13 mouse cellular contexts compared by ENCODE assay signal in the genomic region with DNA sequence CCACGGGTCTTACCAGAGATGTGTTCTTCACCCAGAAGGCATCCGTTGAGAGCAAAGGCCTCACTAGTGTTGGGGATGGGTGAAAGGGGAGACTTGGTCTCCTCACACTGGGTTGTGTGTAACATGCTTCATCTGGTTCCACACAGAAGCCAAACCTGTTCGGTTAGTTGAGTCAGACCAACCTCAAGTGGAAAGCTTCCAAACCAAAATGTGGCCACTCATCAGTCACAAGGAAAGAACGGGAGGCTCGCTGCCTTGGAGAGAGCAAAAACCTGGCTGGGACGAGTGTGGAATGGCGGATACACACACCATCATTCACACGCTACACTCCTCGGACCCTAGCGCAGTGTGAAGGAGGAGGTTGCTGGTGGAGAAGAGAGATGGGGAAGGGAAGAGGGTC. TPM values are rescaled to one million over a fixed set of nuclear protein-coding genes. Genes with fewer than 3 reads are reported as not detected.
A peak's percentile ranks its signal among the peaks of the same experiment; 100 is the strongest.
DNase-seq lines count a peak whose midpoint lies in the region; ATAC-seq and TF ChIP-seq lines count a peak whose summit lies in the region.
"Had no signal": no experiment of that assay in that cellular context is flagged by ENCODE, and none has a peak within 500 bp of the region (broad histone marks: within the 10 kb centered on the region; RNA-seq: fewer than 3 reads in every experiment).

No protein-coding gene starts in this region.

- no peaks in the 10 kb centered on the region for H3K36me3 ChIP-seq in embryonic facial prominence, embryonic 14.5 days (ENCODE audit: control insufficient read depth, insufficient read depth, low read length)
- no peaks in the 10 kb centered on the region for H3K36me3 ChIP-seq in kidney, embryonic 14.5 days (ENCODE audit: control insufficient read depth, insufficient read depth, low read length)
- H3K36me3 ChIP-seq in lung, postnatal 0 days (ENCODE audit: insufficient read depth, low read length), result no peaks in the 10 kb centered on the region
- H3K36me3 ChIP-seq in forebrain, embryonic 13.5 days (ENCODE audit: poor library complexity, severe bottlenecking), result no peaks in the 10 kb centered on the region
- no peaks in the 10 kb centered on the region for H3K36me3 ChIP-seq in heart, embryonic 12.5 days
- H3K36me3 ChIP-seq: liver, embryonic 15.5 days had no signal

- TF ChIP-seq POLR2A in cerebellum, adult 2 months (IDR thresholded peaks at IDR 0.05; ENCODE audit: borderline replicate concordance, insufficient read depth, low read length), result no peak

- no peak for TF ChIP-seq CTCF in lung, postnatal 0 days (IDR thresholded peaks at IDR 0.05)
- TF ChIP-seq CTCF in cerebellum, adult 2 months (IDR thresholded peaks at IDR 0.05; ENCODE audit: borderline replicate concordance, insufficient read depth, low read depth, low read length), result no peak

- H3K4me2 ChIP-seq in embryonic facial prominence, embryonic 14.5 days (ENCODE audit: low read depth, low read length), result no peak overlapping the region
- no peak overlapping the region for H3K4me2 ChIP-seq in kidney, embryonic 14.5 days (replicated peaks; ENCODE audit: low read depth, low read length)
- H3K4me2 ChIP-seq in lung, postnatal 0 days (replicated peaks; ENCODE audit: low read depth, low read length), result no peak overlapping the region
- H3K4me2 ChIP-seq in forebrain, embryonic 13.5 days, result no peak overlapping the region
- H3K4me2 ChIP-seq in heart, embryonic 12.5 days, result no peak overlapping the region
- H3K4me2 ChIP-seq: heart, embryonic 11.5 days; liver, embryonic 15.5 days had no signal

- H3K27ac ChIP-seq in embryonic facial prominence, embryonic 14.5 days (replicated peaks; ENCODE audit: low read depth, low read length), result no peak overlapping the region
- H3K27ac ChIP-seq in kidney, embryonic 14.5 days (ENCODE audit: low read depth, low read length), result no peak overlapping the region
- H3K27ac ChIP-seq in lung, postnatal 0 days (ENCODE audit: low read length), result no peak overlapping the region
- H3K27ac ChIP-seq in forebrain, embryonic 13.5 days, result no peak overlapping the region
- no peak overlapping the region for H3K27ac ChIP-seq in heart, embryonic 12.5 days (ENCODE audit: poor library complexity, severe bottlenecking)
- no peak overlapping the region for H3K27ac ChIP-seq in cerebellum, adult 2 months (ENCODE audit: insufficient read depth, low read length)
- H3K27ac ChIP-seq: hindbrain, postnatal 0 days; liver, embryonic 15.5 days had no signal

- no peaks in the 10 kb centered on the region for H3K4me1 ChIP-seq in embryonic facial prominence, embryonic 14.5 days (ENCODE audit: control insufficient read depth, insufficient read depth, low read length)
- no peaks in the 10 kb centered on the region for H3K4me1 ChIP-seq in kidney, embryonic 14.5 days (ENCODE audit: control insufficient read depth, insufficient read depth, low read length)
- no peaks in the 10 kb centered on the region for H3K4me1 ChIP-seq in lung, postnatal 0 days (ENCODE audit: insufficient read depth, low read depth, low read length)
- no peaks in the 10 kb centered on the region for H3K4me1 ChIP-seq in forebrain, embryonic 13.5 days
- no peaks in the 10 kb centered on the region for H3K4me1 ChIP-seq in heart, embryonic 12.5 days (replicated peaks)
- no peaks in the 10 kb centered on the region for H3K4me1 ChIP-seq in cerebellum, adult 2 months (ENCODE audit: control insufficient read depth, insufficient read depth, low read length)
- H3K4me1 ChIP-seq: liver, embryonic 15.5 days had no signal

- H3K27me3 ChIP-seq in embryonic facial prominence, embryonic 14.5 days (replicated peaks; ENCODE audit: control insufficient read depth, insufficient read depth, low read length), result no peaks in the 10 kb centered on the region
- no peaks in the 10 kb centered on the region for H3K27me3 ChIP-seq in kidney, embryonic 14.5 days (ENCODE audit: control insufficient read depth, insufficient read depth, low read length)
- no peaks in the 10 kb centered on the region for H3K27me3 ChIP-seq in lung, postnatal 0 days (replicated peaks; ENCODE audit: insufficient read depth, low read length)
- no peaks in the 10 kb centered on the region for H3K27me3 ChIP-seq in forebrain, embryonic 13.5 days
- H3K27me3 ChIP-seq in heart, embryonic 12.5 days (replicated peaks), result no peaks in the 10 kb centered on the region
- no peaks in the 10 kb centered on the region for H3K27me3 ChIP-seq in cerebellum, adult 2 months (ENCODE audit: control insufficient read depth, insufficient read depth, low read length)
- H3K27me3 ChIP-seq: liver, embryonic 15.5 days had no signal

- TF ChIP-seq EP300 in lung, postnatal 0 days (IDR thresholded peaks at IDR 0.05), result no peak

- no peak overlapping the region for H3K9ac ChIP-seq in embryonic facial prominence, embryonic 14.5 days (ENCODE audit: low read depth, low read length)
- no peak overlapping the region for H3K9ac ChIP-seq in kidney, embryonic 14.5 days (ENCODE audit: low read depth, low read length)
- H3K9ac ChIP-seq in lung, postnatal 0 days (replicated peaks; ENCODE audit: low read depth), result no peak overlapping the region
- H3K9ac ChIP-seq in forebrain, embryonic 13.5 days, result no peak overlapping the region
- H3K9ac ChIP-seq in heart, embryonic 12.5 days, result no peak overlapping the region
- H3K9ac ChIP-seq: liver, embryonic 15.5 days had no signal

- no peaks in the 10 kb centered on the region for H3K9me3 ChIP-seq in embryonic facial prominence, embryonic 14.5 days (ENCODE audit: control insufficient read depth, low read length)
- no peaks in the 10 kb centered on the region; the same call in 1 of the 2 replicates for H3K9me3 ChIP-seq in kidney, embryonic 14.5 days (ENCODE audit: control insufficient read depth, low read length)
- no peaks in the 10 kb centered on the region for H3K9me3 ChIP-seq in lung, postnatal 0 days (ENCODE audit: low read length)
- no peaks in the 10 kb centered on the region for H3K9me3 ChIP-seq in forebrain, embryonic 13.5 days (replicated peaks)
- no peaks in the 10 kb centered on the region; the same call in 1 of the 2 replicates for H3K9me3 ChIP-seq in heart, embryonic 12.5 days (replicated peaks)
- H3K9me3 ChIP-seq: liver, embryonic 15.5 days had no signal

- ATAC-seq in embryonic facial prominence, embryonic 14.5 days (ENCODE audit: low read depth), result peak; percentile 67
- ATAC-seq in kidney, embryonic 14.5 days (ENCODE audit: low FRiP score, low TSS enrichment), result peak; percentile 66; the same call in 1 of the 2 replicates
- ATAC-seq in lung, postnatal 0 days, result peak; percentile 79
- ATAC-seq in forebrain, embryonic 13.5 days, result no peak
- ATAC-seq in heart, embryonic 12.5 days (ENCODE audit: insufficient number of reproducible peaks, low FRiP score), result no peak
- ATAC-seq: forebrain, embryonic 14.5 days; hindbrain, postnatal 0 days had no signal

- no peak overlapping the region for H3K4me3 ChIP-seq in embryonic facial prominence, embryonic 14.5 days (ENCODE audit: low read depth, low read length)
- H3K4me3 ChIP-seq in kidney, embryonic 14.5 days (ENCODE audit: low read length), result no peak overlapping the region
- no peak overlapping the region for H3K4me3 ChIP-seq in lung, postnatal 0 days (ENCODE audit: low read depth, low read length)
- no peak overlapping the region for H3K4me3 ChIP-seq in forebrain, embryonic 13.5 days
- H3K4me3 ChIP-seq in heart, embryonic 12.5 days, result no peak overlapping the region
- H3K4me3 ChIP-seq in cerebellum, adult 2 months (replicated peaks; ENCODE audit: insufficient read depth, low read depth, low read length), result no peak overlapping the region
- H3K4me3 ChIP-seq: liver, embryonic 15.5 days had no signal

- DNase-seq in embryonic facial prominence, embryonic 14.5 days (ENCODE audit: low spot score), result peak; percentile 85
- peak; percentile 81 for DNase-seq in lung, postnatal 0 days (ENCODE audit: low spot score)
- peak; percentile 26 for DNase-seq in urinary bladder, postnatal 10 days (ENCODE audit: low spot score)
- no peak for DNase-seq in cerebellum, adult 2 months
- DNase-seq in left cerebral cortex, adult 8-10 months (ENCODE audit: low spot score in 2 of 2), result no peak
- DNase-seq: cerebellum, postnatal 14 days had no signal

- 78% methylated on average over 10 of the region's 10 CpGs for WGBS in embryonic facial prominence, embryonic 14.5 days
- 69% methylated on average over 10 of the region's 10 CpGs for WGBS in kidney, embryonic 14.5 days
- 43% methylated on average over 10 of the region's 10 CpGs for WGBS in lung, postnatal 0 days
- WGBS in forebrain, embryonic 13.5 days, result 91% methylated on average over 10 of the region's 10 CpGs
- WGBS in heart, embryonic 12.5 days, result 80% methylated on average over 10 of the region's 10 CpGs
- WGBS in cerebellum, adult 2 months, result 77% methylated on average over 10 of the region's 10 CpGs

RNA-seq across cellular contexts. Expression of a gene that starts 22.4 kb away (rescaled TPM):
- 25.0 and 26.6 TPM in 2 replicates for polyA plus RNA-seq in embryonic facial prominence, embryonic 14.5 days (2014; fragmentation: Nextera tagmentation; extraction: Ambion mirVana)
- polyA plus RNA-seq in kidney, embryonic 14.5 days (2014; fragmentation: Nextera tagmentation; extraction: Ambion mirVana), result 38.9 and 50.4 TPM in 2 replicates
- polyA plus RNA-seq in lung, postnatal 0 days (2015; fragmentation: Nextera tagmentation; extraction: Ambion mirVana), result 3.7 and 4.1 TPM in 2 replicates
- polyA plus RNA-seq in forebrain, embryonic 13.5 days (2015; fragmentation: Nextera tagmentation; extraction: Ambion mirVana), result 33.5 and 34.9 TPM in 2 replicates
- polyA plus RNA-seq in heart, embryonic 12.5 days (2016; fragmentation: Nextera tagmentation; extraction: Ambion mirVana), result 18.5 and 20.2 TPM in 2 replicates
- polyA plus RNA-seq in cerebellum, adult 2 months (2012; rRNA removed), result 38.3 and 40.6 TPM in 2 replicates
- total RNA-seq in left cerebral cortex, adult 8-10 months (2022), result 10 to 100 TPM; 23.5 to 30.4 (median 25.6) TPM

Comparison
In these comparisons a context has a peak if more than half of its experiments do, and no peak if none do; other contexts are left out.
1. ATAC-seq: peak in embryonic facial prominence, embryonic 14.5 days (single experiment), kidney, embryonic 14.5 days (single experiment) and lung, postnatal 0 days (single experiment); none in forebrain, embryonic 13.5 days (single experiment) and heart, embryonic 12.5 days (single experiment).
2. DNase-seq: peak in embryonic facial prominence, embryonic 14.5 days (single experiment), lung, postnatal 0 days (single experiment) and urinary bladder, postnatal 10 days (single experiment); none in cerebellum, adult 2 months (0 of 2) and left cerebral cortex, adult 8-10 months (0 of 2).